Mouse (Mus musculus) stomach, postnatal 0 days (tissue): ENCODE results near the gene Angel2.

ENCODE experiments used
- CTCF ChIP-seq: IDR thresholded peaks from 2 replicates; pipeline ENCODE4 v1.5.1; 2016; ENCODE audit warnings: antibody characterized with exemption, low read depth, mild to moderate bottlenecking, moderate library complexity
- EP300 ChIP-seq: optimal IDR thresholded peaks from 2 replicates; pipeline ENCODE3; 2016; ENCODE audit warnings: antibody characterized with exemption

- TF ChIP-seq CTCF (peak; percentile 56), EP300 (no peak)
These were observed 64.6 kb downstream of the Angel2 start for GRCm38 (mm10) chr1:190989437-190990082.
